Mouse (Mus musculus) ES-Bruce4 (cell line): ENCODE results near the gene Odaph. TPM values are rescaled to one million over a fixed set of nuclear protein-coding genes. Genes with fewer than 3 reads are reported as not detected.

Source experiments
- H3K27ac ChIP-seq: 2 replicates; pipeline ENCODE4 v1.5.1; 2012; ENCODE audit warnings: low read length, inconsistent platforms; ENCODE audit not compliant: insufficient read depth
- H3K27me3 ChIP-seq: 2 replicates; pipeline ENCODE4 v1.6.1; 2012; ENCODE audit warnings: mild to moderate bottlenecking, low read length, inconsistent platforms; ENCODE audit not compliant: control insufficient read depth, poor library complexity, insufficient read depth, severe bottlenecking
- H3K36me3 ChIP-seq: 2 replicates; pipeline ENCODE4 v1.6.1; 2012; ENCODE audit warnings: inconsistent platforms, mild to moderate bottlenecking, low read length, moderate library complexity; ENCODE audit not compliant: control insufficient read depth, poor library complexity, insufficient read depth, severe bottlenecking
- H3K4me1 ChIP-seq: one replicate; pipeline ENCODE4 v1.8.1; 2011; ENCODE audit warnings: low read length; ENCODE audit not compliant: control insufficient read depth, insufficient read depth
- H3K4me3 ChIP-seq: 2 replicates; pipeline ENCODE4 v1.5.1; 2011; ENCODE audit warnings: low read depth, mild to moderate bottlenecking, low read length
- H3K9ac ChIP-seq: 2 replicates; pipeline ENCODE4 v1.6.1; 2012; ENCODE audit warnings: low read depth, mild to moderate bottlenecking, inconsistent platforms; ENCODE audit not compliant: poor library complexity, severe bottlenecking
- H3K9me3 ChIP-seq: replicated peaks from 2 replicates; pipeline ENCODE4 v1.6.1; 2012; ENCODE audit warnings: mild to moderate bottlenecking, low read length, inconsistent platforms; ENCODE audit not compliant: control insufficient read depth, poor library complexity, insufficient read depth, severe bottlenecking
- CTCF ChIP-seq: IDR thresholded peaks from one replicate; pipeline ENCODE4 v1.8.1; 2011; ENCODE audit warnings: low read depth, low read length
- EP300 ChIP-seq: IDR thresholded peaks from 2 replicates; pipeline ENCODE4 v1.6.1; 2011; ENCODE audit warnings: low read depth, low read length; ENCODE audit not compliant: insufficient read depth
- POLR2A ChIP-seq: IDR thresholded peaks from one replicate; pipeline ENCODE4 v1.8.1; 2011; ENCODE audit warnings: low read length; ENCODE audit not compliant: insufficient read depth
- polyA plus RNA-seq: library from polyadenylated mRNA; stranded (reverse); fragments of >200 nt; gene quantifications from 2 replicates; pipeline ENCODE4 v1.2.4, GENCODE M21; 2011; ENCODE audit warnings: low read depth; ENCODE audit not compliant: missing spikeins, insufficient read depth, insufficient read length

The Odaph gene
- polyA plus RNA-seq, 1 experiment, result not detected

GRCm38 (mm10) chr5:91959096-91959495 is 28.2 kb upstream of the Odaph start:
- Histone ChIP-seq H3K27ac (no peak overlapping the region), H3K9me3 (no peaks in the 10 kb centered on the region), H3K36me3 (peaks cover 15% of the 10 kb centered on the region), H3K4me3 (no peak overlapping the region), H3K27me3 (no peaks in the 10 kb centered on the region), H3K9ac (no peak overlapping the region), H3K4me1 (no peaks in the 10 kb centered on the region)
- TF ChIP-seq CTCF (no peak), POLR2A (no peak), EP300 (no peak)

- no peak for TF ChIP-seq CTCF
- no peak for TF ChIP-seq POLR2A
- TF ChIP-seq EP300, result no peak
These were observed 27.3 kb upstream of the Odaph start for GRCm38 (mm10) chr5:91959986-91960385.

GRCm38 (mm10) chr5:91960606-91961254 is 26.5 kb upstream of the Odaph start:
- peaks cover 9% of the 10 kb centered on the region for H3K36me3 ChIP-seq
- no peaks in the 10 kb centered on the region for H3K27me3 ChIP-seq
- no peak for TF ChIP-seq POLR2A
- TF ChIP-seq CTCF, result no peak
- H3K9me3 ChIP-seq, result no peaks in the 10 kb centered on the region
- no peak overlapping the region for H3K4me3 ChIP-seq
- H3K4me1 ChIP-seq, result no peaks in the 10 kb centered on the region
- H3K27ac ChIP-seq, result no peak overlapping the region
- no peak overlapping the region for H3K9ac ChIP-seq

More at GRCm38 (mm10) chr5:91959986-91960385, 27.3 kb upstream of the Odaph start:
- Histone ChIP-seq H3K36me3 (peaks cover 10% of the 10 kb centered on the region), H3K9ac (no peak overlapping the region), H3K4me3 (no peak overlapping the region), H3K9me3 (no peaks in the 10 kb centered on the region), H3K27ac (no peak overlapping the region), H3K27me3 (no peaks in the 10 kb centered on the region), H3K4me1 (no peaks in the 10 kb centered on the region)

GRCm38 (mm10) chr5:91961370-91961769 is 25.9 kb upstream of the Odaph start:
- peak overlapping the region; percentile 81; the same call in 1 of the 2 replicates for H3K9ac ChIP-seq

GRCm38 (mm10) chr5:91962259-91962638 is 25.0 kb upstream of the Odaph start:
- Histone ChIP-seq H3K4me1 (no peaks in the 10 kb centered on the region), H3K27me3 (no peaks in the 10 kb centered on the region), H3K9me3 (no peaks in the 10 kb centered on the region), H3K27ac (peak overlapping the region; percentile 5), H3K4me3 (peak overlapping the region; percentile 95), H3K9ac (peak overlapping the region; percentile 81), H3K36me3 (peaks cover 5% of the 10 kb centered on the region)
- no peak for TF ChIP-seq POLR2A
- TF ChIP-seq EP300, result no peak
- TF ChIP-seq CTCF, result no peak

More at GRCm38 (mm10) chr5:91961370-91961769, 25.9 kb upstream of the Odaph start:
- Histone ChIP-seq H3K4me3 (no peak overlapping the region), H3K36me3 (peaks cover 9% of the 10 kb centered on the region), H3K4me1 (no peaks in the 10 kb centered on the region), H3K9me3 (no peaks in the 10 kb centered on the region), H3K27ac (no peak overlapping the region), H3K27me3 (no peaks in the 10 kb centered on the region)
- TF ChIP-seq CTCF, result no peak
- no peak for TF ChIP-seq POLR2A
- TF ChIP-seq EP300, result no peak

GRCm38 (mm10) chr5:91962639-91963440 is 24.4 kb upstream of the Odaph start, which contains the start of gene Rchy1:
Gene Rchy1, minus strand, starts transcription at chr5:91963068.
- Histone ChIP-seq H3K27me3 (no peaks in the 10 kb centered on the region), H3K27ac (peak within 1 kb of the TSS; percentile 74), H3K4me3 (peak within 1 kb of the TSS; percentile 95), H3K36me3 (peaks cover under 1% of the 10 kb centered on the region; the same call in 1 of the 2 replicates), H3K4me1 (no peaks in the 10 kb centered on the region), H3K9me3 (no peaks in the 10 kb centered on the region), H3K9ac (peak within 1 kb of the TSS; percentile 81)
- TF ChIP-seq EP300, result peak; percentile 44; the same call in 1 of the 2 replicates
- TF ChIP-seq POLR2A, result peak; percentile 19
- TF ChIP-seq CTCF, result no peak
